Mouse (Mus musculus) forebrain, embryonic 13.5 days (tissue): ENCODE data around the gene Pir. TPM values are rescaled to one million over a fixed set of nuclear protein-coding genes. Genes with fewer than 3 reads are reported as not detected.

Source experiments
- ATAC-seq: fragments of 200-750 bp; cut with Nextera tagmentation; 2 replicates; pipeline ENCODE4 v1.8.0; 2017
- H3K27ac ChIP-seq: fragments of 300-500 bp; sonication (generic); 2 replicates; pipeline ENCODE4 v1.5.1; 2015; ENCODE audit warnings: inconsistent platforms, mild to moderate bottlenecking, moderate library complexity
- H3K27me3 ChIP-seq: fragments of 300-500 bp; sonication (generic); 2 replicates; pipeline ENCODE4 v1.6.1; 2015; ENCODE audit warnings: mild to moderate bottlenecking, inconsistent platforms
- H3K36me3 ChIP-seq: fragments of 300-500 bp; sonication (generic); 2 replicates; pipeline ENCODE4 v1.6.1; 2015; ENCODE audit warnings: mild to moderate bottlenecking, inconsistent platforms; ENCODE audit not compliant: poor library complexity, severe bottlenecking
- H3K4me1 ChIP-seq: fragments of 300-500 bp; sonication (generic); 2 replicates; pipeline ENCODE4 v1.6.1; 2015; ENCODE audit warnings: inconsistent platforms
- H3K4me2 ChIP-seq: fragments of 300-500 bp; sonication (generic); 2 replicates; pipeline ENCODE4 v1.6.1; 2015; ENCODE audit warnings: inconsistent platforms, mild to moderate bottlenecking, moderate library complexity
- H3K4me3 ChIP-seq: fragments of 300-500 bp; sonication (generic); 2 replicates; pipeline ENCODE4 v1.5.1; 2015; ENCODE audit warnings: mild to moderate bottlenecking, inconsistent platforms
- H3K9ac ChIP-seq: fragments of 300-500 bp; sonication (generic); 2 replicates; pipeline ENCODE4 v1.6.1; 2015; ENCODE audit warnings: mild to moderate bottlenecking, inconsistent platforms
- H3K9me3 ChIP-seq: fragments of 300-500 bp; sonication (generic); replicated peaks from 2 replicates; pipeline ENCODE4 v1.6.1; 2016; ENCODE audit warnings: inconsistent platforms
- WGBS: fragments of 180-500 bp; shearing (Covaris S2); methylation state at CpG from one replicate; pipeline ENCODE4 v1.1.7; 2015; 5-methylcytosine and 5-hydroxymethylcytosine counted together
- polyA plus RNA-seq: library from polyadenylated mRNA; unstranded; fragments of >200 nt; fragmentation: Nextera tagmentation; extraction: Ambion mirVana; gene quantifications from 2 replicates; pipeline ENCODE4 v1.2.1, GENCODE M21; 2015

Gene Pir
- polyA plus RNA-seq, 1 experiment from 2014 or later = 4.1 TPM

GRCm38 (mm10) chrX:164345359-164345938 is 76.3 kb downstream of the Pir start:
- Histone ChIP-seq H3K36me3 (no peaks in the 10 kb centered on the region), H3K4me1 (no peaks in the 10 kb centered on the region), H3K4me2 (no peak overlapping the region), H3K27ac (no peak overlapping the region), H3K4me3 (no peak overlapping the region), H3K9me3 (no peaks in the 10 kb centered on the region), H3K9ac (no peak overlapping the region), H3K27me3 (no peaks in the 10 kb centered on the region)
- no peak for ATAC-seq
- WGBS = 93% methylated on average over 4 of the region's 4 CpGs

- H3K9ac ChIP-seq = no peak overlapping the region
- no peaks in the 10 kb centered on the region for H3K4me1 ChIP-seq
- H3K27ac ChIP-seq = no peak overlapping the region
- no peaks in the 10 kb centered on the region for H3K9me3 ChIP-seq
- 83% methylated on average over 3 of the region's 3 CpGs for WGBS
- H3K4me2 ChIP-seq = no peak overlapping the region
- ATAC-seq = no peak
- H3K4me3 ChIP-seq = no peak overlapping the region
- H3K27me3 ChIP-seq = no peaks in the 10 kb centered on the region
- H3K36me3 ChIP-seq = no peaks in the 10 kb centered on the region
Observed at GRCm38 (mm10) chrX:164348937-164349336, 79.8 kb downstream of the Pir start.

GRCm38 (mm10) chrX:164365153-164365865 is 96.1 kb downstream of the Pir start:
- H3K9me3 ChIP-seq = no peaks in the 10 kb centered on the region
- no peaks in the 10 kb centered on the region for H3K36me3 ChIP-seq
- no peak overlapping the region for H3K4me2 ChIP-seq
- no peaks in the 10 kb centered on the region for H3K27me3 ChIP-seq
- H3K4me3 ChIP-seq = no peak overlapping the region
- no peak for ATAC-seq
- H3K4me1 ChIP-seq = no peaks in the 10 kb centered on the region
- WGBS = 88% methylated on average over 4 of the region's 4 CpGs
- no peak overlapping the region for H3K9ac ChIP-seq
- no peak overlapping the region for H3K27ac ChIP-seq

GRCm38 (mm10) chrX:164370576-164370975 is 101.4 kb downstream of the Pir start:
- no peak overlapping the region for H3K4me2 ChIP-seq
- no peaks in the 10 kb centered on the region for H3K36me3 ChIP-seq
- no peak for ATAC-seq
- H3K9me3 ChIP-seq = no peaks in the 10 kb centered on the region
- H3K9ac ChIP-seq = no peak overlapping the region
- H3K4me3 ChIP-seq = no peak overlapping the region
- H3K27me3 ChIP-seq = no peaks in the 10 kb centered on the region; the same call in 1 of the 2 replicates
- H3K27ac ChIP-seq = no peak overlapping the region
- no peaks in the 10 kb centered on the region for H3K4me1 ChIP-seq
- 85% methylated on average over 3 of the region's 3 CpGs for WGBS

GRCm38 (mm10) chrX:164373081-164373480 is 103.9 kb downstream of the Pir start, which contains the start of gene Vegfd:
Gene Vegfd, plus strand, starts transcription at chrX:164373378.
- Histone ChIP-seq H3K27me3 (no peaks in the 10 kb centered on the region; the same call in 1 of the 2 replicates), H3K36me3 (no peaks in the 10 kb centered on the region), H3K4me1 (no peaks in the 10 kb centered on the region), H3K27ac (no peak within 1 kb of the TSS), H3K9ac (no peak within 1 kb of the TSS), H3K9me3 (no peaks in the 10 kb centered on the region), H3K4me3 (no peak within 1 kb of the TSS), H3K4me2 (no peak within 1 kb of the TSS)
- 35% methylated on average over 3 of the region's 3 CpGs for WGBS
- ATAC-seq = peak; percentile 16; the same call in 1 of the 2 replicates

GRCm38 (mm10) chrX:164374586-164374985 is 105.4 kb downstream of the Pir start:
- no peak overlapping the region for H3K4me3 ChIP-seq
- WGBS = 70% methylated on average over 5 of the region's 5 CpGs
- no peak overlapping the region for H3K9ac ChIP-seq
- H3K4me1 ChIP-seq = no peaks in the 10 kb centered on the region
- no peaks in the 10 kb centered on the region for H3K9me3 ChIP-seq
- ATAC-seq = no peak
- H3K27ac ChIP-seq = no peak overlapping the region
- no peak overlapping the region for H3K4me2 ChIP-seq
- H3K27me3 ChIP-seq = no peaks in the 10 kb centered on the region; the same call in 1 of the 2 replicates
- H3K36me3 ChIP-seq = no peaks in the 10 kb centered on the region

GRCm38 (mm10) chrX:164379721-164380120 is 110.5 kb downstream of the Pir start:
- Histone ChIP-seq H3K9ac (no peak overlapping the region), H3K36me3 (no peaks in the 10 kb centered on the region), H3K4me3 (no peak overlapping the region), H3K4me2 (no peak overlapping the region), H3K27ac (no peak overlapping the region), H3K4me1 (no peaks in the 10 kb centered on the region), H3K9me3 (no peaks in the 10 kb centered on the region), H3K27me3 (no peaks in the 10 kb centered on the region)
- 82% methylated on average over 4 of the region's 4 CpGs for WGBS
- no peak for ATAC-seq

- 17% methylated on average over 33 of the region's 33 CpGs for WGBS
- Histone ChIP-seq H3K9me3 (no peaks in the 10 kb centered on the region), H3K4me3 (peak overlapping the region; percentile 38), H3K27me3 (no peaks in the 10 kb centered on the region), H3K4me2 (peak overlapping the region; percentile 64), H3K27ac (no peak overlapping the region), H3K4me1 (no peaks in the 10 kb centered on the region), H3K9ac (peak overlapping the region; percentile 30; the same call in 1 of the 2 replicates), H3K36me3 (no peaks in the 10 kb centered on the region)
- ATAC-seq = peak; percentile 99
Observed at GRCm38 (mm10) chrX:164381618-164382408, 112.6 kb downstream of the Pir start.

GRCm38 (mm10) chrX:164394091-164394490 is 124.9 kb downstream of the Pir start:
- Histone ChIP-seq H3K9me3 (no peaks in the 10 kb centered on the region), H3K27me3 (no peaks in the 10 kb centered on the region), H3K4me2 (no peak overlapping the region), H3K4me1 (no peaks in the 10 kb centered on the region), H3K27ac (no peak overlapping the region), H3K36me3 (no peaks in the 10 kb centered on the region), H3K4me3 (no peak overlapping the region), H3K9ac (no peak overlapping the region)
- no peak for ATAC-seq
- 81% methylated on average over 4 of the region's 4 CpGs for WGBS

GRCm38 (mm10) chrX:164398456-164398855 is 129.3 kb downstream of the Pir start:
- no peaks in the 10 kb centered on the region for H3K9me3 ChIP-seq
- peak; percentile 55 for ATAC-seq
- H3K27me3 ChIP-seq = no peaks in the 10 kb centered on the region
- H3K36me3 ChIP-seq = no peaks in the 10 kb centered on the region
- H3K9ac ChIP-seq = no peak overlapping the region
- no peak overlapping the region for H3K4me3 ChIP-seq
- no peak overlapping the region for H3K27ac ChIP-seq
- WGBS = 67% methylated on average over 3 of the region's 3 CpGs
- H3K4me1 ChIP-seq = no peaks in the 10 kb centered on the region
- H3K4me2 ChIP-seq = no peak overlapping the region

- no peaks in the 10 kb centered on the region for H3K9me3 ChIP-seq
- H3K27me3 ChIP-seq = no peaks in the 10 kb centered on the region
- no peaks in the 10 kb centered on the region for H3K36me3 ChIP-seq
- no peak overlapping the region for H3K27ac ChIP-seq
- H3K4me3 ChIP-seq = no peak overlapping the region
- no peak overlapping the region for H3K9ac ChIP-seq
- no peaks in the 10 kb centered on the region for H3K4me1 ChIP-seq
- ATAC-seq = no peak
- no peak overlapping the region for H3K4me2 ChIP-seq
Observed at GRCm38 (mm10) chrX:164405080-164405649, 136.0 kb downstream of the Pir start.
